Mouse (Mus musculus) ovary, adult 18-20 months (tissue): ENCODE results near the gene Hist1h2bh.
A peak's percentile ranks its signal among the peaks of the same experiment; 100 is the strongest.

Experiments
- DNase-seq: peaks from one replicate; pipeline ENCODE4 v3.0.0; 2022; ENCODE audit warnings: low spot score, mixed read lengths

Hist1h2bh gene

GRCm38 (mm10) chr13:23530901-23531875 is 12.0 kb downstream of the Hist1h2bh start, which contains the start of gene Hist1h4h:
Hist1h4h (plus strand) TSS chr13:23531050.
- DNase-seq: peak; percentile 95

GRCm38 (mm10) chr13:23530181-23530900 is 12.9 kb downstream of the Hist1h2bh start:
- no peak for DNase-seq

- DNase-seq: no peak
These were observed 13.6 kb downstream of the Hist1h2bh start for GRCm38 (mm10) chr13:23529480-23530165.

- no peak for DNase-seq
These were observed 14.2 kb downstream of the Hist1h2bh start for GRCm38 (mm10) chr13:23529005-23529404.

- DNase-seq: peak; percentile 75
These were observed 16.9 kb downstream of the Hist1h2bh start for GRCm38 (mm10) chr13:23526312-23526711.

- no peak for DNase-seq
These were observed 17.3 kb downstream of the Hist1h2bh start for GRCm38 (mm10) chr13:23525901-23526300.

GRCm38 (mm10) chr13:23524654-23525053 is 18.5 kb downstream of the Hist1h2bh start:
- peak; percentile 61 for DNase-seq

- DNase-seq: no peak
These were observed 19.2 kb downstream of the Hist1h2bh start for GRCm38 (mm10) chr13:23523976-23524375.

GRCm38 (mm10) chr13:23521703-23522102 is 21.5 kb downstream of the Hist1h2bh start:
- DNase-seq: peak; percentile 51

GRCm38 (mm10) chr13:23519416-23519815 is 23.8 kb downstream of the Hist1h2bh start:
- peak; percentile 53 for DNase-seq

GRCm38 (mm10) chr13:23518885-23519284 is 24.3 kb downstream of the Hist1h2bh start:
- DNase-seq: peak; percentile 40

GRCm38 (mm10) chr13:23518295-23518603 is 24.9 kb downstream of the Hist1h2bh start:
- DNase-seq: no peak

- DNase-seq: peak; percentile 72
These were observed 25.4 kb downstream of the Hist1h2bh start for GRCm38 (mm10) chr13:23517603-23518294.

GRCm38 (mm10) chr13:23516822-23517602 is 26.2 kb downstream of the Hist1h2bh start:
- DNase-seq: no peak

- no peak for DNase-seq
These were observed 27.2 kb downstream of the Hist1h2bh start for GRCm38 (mm10) chr13:23515826-23516620.

- DNase-seq: no peak
These were observed 27.9 kb downstream of the Hist1h2bh start for GRCm38 (mm10) chr13:23515281-23515680.

- no peak for DNase-seq
These were observed 29.7 kb downstream of the Hist1h2bh start for GRCm38 (mm10) chr13:23513517-23513916.

GRCm38 (mm10) chr13:23510127-23510526 is 33.1 kb downstream of the Hist1h2bh start:
- no peak for DNase-seq

- DNase-seq: no peak
These were observed 36.2 kb downstream of the Hist1h2bh start for GRCm38 (mm10) chr13:23506819-23507515.
